Mouse (Mus musculus) lung, postnatal 0 days (tissue): ENCODE data around the gene Hpn. TPM values are rescaled to one million over a fixed set of nuclear protein-coding genes. Genes with fewer than 3 reads are reported as not detected.

ENCODE experiments used
- ATAC-seq: fragments of 200-750 bp; cut with Nextera tagmentation; 2 replicates; pipeline ENCODE4 v1.8.0; 2017; ENCODE audit warnings: moderate library complexity
- DNase-seq: peaks from one replicate; pipeline ENCODE4 v3.0.0-alpha.2; 2016; ENCODE audit warnings: low spot score
- H3K27ac ChIP-seq: fragments of 300-500 bp; sonication (generic); 2 replicates; pipeline ENCODE4 v1.5.1; 2014; ENCODE audit warnings: antibody characterized with exemption, mild to moderate bottlenecking, low read length, mixed read lengths
- H3K27me3 ChIP-seq: fragments of 300-500 bp; sonication (generic); replicated peaks from 2 replicates; pipeline ENCODE4 v1.6.1; 2014; ENCODE audit warnings: low read length, mixed read lengths; ENCODE audit not compliant: insufficient read depth
- H3K36me3 ChIP-seq: fragments of 300-500 bp; sonication (generic); 2 replicates; pipeline ENCODE4 v1.6.1; 2014; ENCODE audit warnings: low read length, mixed read lengths; ENCODE audit not compliant: insufficient read depth
- H3K4me1 ChIP-seq: fragments of 300-500 bp; sonication (generic); 2 replicates; pipeline ENCODE4 v1.6.1; 2014; ENCODE audit warnings: antibody characterized with exemption, low read depth, low read length, mixed read lengths; ENCODE audit not compliant: insufficient read depth
- H3K4me2 ChIP-seq: fragments of 300-500 bp; sonication (generic); replicated peaks from 2 replicates; pipeline ENCODE4 v1.6.1; 2014; ENCODE audit warnings: low read depth, mild to moderate bottlenecking, low read length, moderate library complexity, mixed read lengths
- H3K4me3 ChIP-seq: fragments of 300-500 bp; sonication (generic); 2 replicates; pipeline ENCODE4 v1.5.1; 2014; ENCODE audit warnings: low read depth, low read length
- H3K9ac ChIP-seq: fragments of 300-500 bp; sonication (generic); replicated peaks from 2 replicates; pipeline ENCODE4 v1.6.1; 2014; ENCODE audit warnings: low read depth, mild to moderate bottlenecking
- H3K9me3 ChIP-seq: fragments of 300-500 bp; sonication (generic); 2 replicates; pipeline ENCODE4 v1.6.1; 2016; ENCODE audit warnings: low read length, mixed read lengths
- CTCF ChIP-seq: IDR thresholded peaks from 2 replicates; pipeline ENCODE4 v1.5.1; 2016; ENCODE audit warnings: antibody characterized with exemption, mild to moderate bottlenecking
- EP300 ChIP-seq: IDR thresholded peaks from 2 replicates; pipeline ENCODE4 v1.6.1; 2016; ENCODE audit warnings: antibody characterized with exemption, mild to moderate bottlenecking, control low read depth
- WGBS: fragments of 180-500 bp; shearing (Covaris S2); extraction: QIAGEN DNeasy Blood & Tissue Kit; methylation state at CpG from one replicate; pipeline ENCODE4 v1.1.7; 2014; 5-methylcytosine and 5-hydroxymethylcytosine counted together
- polyA plus RNA-seq: library from polyadenylated mRNA; unstranded; fragments of >200 nt; fragmentation: Nextera tagmentation; extraction: Ambion mirVana; gene quantifications from 2 replicates; pipeline ENCODE4 v1.2.1, GENCODE M21; 2015

Hpn gene
- polyA plus RNA-seq, 1 experiment from 2014 or later, result 20.5 TPM

- DNase-seq, result peak; percentile 58
- Histone ChIP-seq H3K9ac (0 out of 2 replicates have a peak overlapping the region, but pooled peaks have one; percentile 8), H3K4me2 (peak overlapping the region; percentile 45; the same call in 1 of the 2 replicates), H3K9me3 (no peaks in the 10 kb centered on the region), H3K4me3 (no peak overlapping the region), H3K27me3 (no peaks in the 10 kb centered on the region), H3K27ac (peak overlapping the region; percentile 22; the same call in 1 of the 2 replicates), H3K36me3 (no peaks in the 10 kb centered on the region), H3K4me1 (peaks cover 5% of the 10 kb centered on the region)
- TF ChIP-seq CTCF (no peak), EP300 (no peak)
- peak; percentile 79 for ATAC-seq
- 14% methylated on average over 16 of the region's 17 CpGs for WGBS
Observed at GRCm38 (mm10) chr7:31115587-31116043, 525 bp upstream of the Hpn start.

GRCm38 (mm10) chr7:31114646-31115045 is 444 bp downstream of the Hpn start:
- ATAC-seq (peak; percentile 4), DNase-seq (no peak)
- Histone ChIP-seq H3K4me3 (peak overlapping the region; percentile 6; the same call in 1 of the 2 replicates), H3K27me3 (no peaks in the 10 kb centered on the region), H3K36me3 (no peaks in the 10 kb centered on the region), H3K9ac (peak overlapping the region; percentile 6; the same call in 1 of the 2 replicates), H3K9me3 (no peaks in the 10 kb centered on the region), H3K27ac (peak overlapping the region; percentile 22; the same call in 1 of the 2 replicates), H3K4me1 (peaks cover 5% of the 10 kb centered on the region), H3K4me2 (peak overlapping the region; percentile 45)
- 53% methylated on average over 10 of the region's 10 CpGs for WGBS
- TF ChIP-seq CTCF (peak; percentile 57), EP300 (no peak)

- H3K27ac ChIP-seq, result no peak overlapping the region
- no peak overlapping the region for H3K4me2 ChIP-seq
- TF ChIP-seq CTCF, result no peak
- TF ChIP-seq EP300, result no peak
- no peaks in the 10 kb centered on the region for H3K27me3 ChIP-seq
- ATAC-seq (no peak), DNase-seq (no peak)
- WGBS, result 85% methylated on average over 6 of the region's 6 CpGs
- H3K9me3 ChIP-seq, result no peaks in the 10 kb centered on the region
- no peak overlapping the region for H3K9ac ChIP-seq
- H3K4me1 ChIP-seq, result peaks cover 5% of the 10 kb centered on the region
- H3K36me3 ChIP-seq, result no peaks in the 10 kb centered on the region
- H3K4me3 ChIP-seq, result no peak overlapping the region
Observed at GRCm38 (mm10) chr7:31113800-31114199, 1.3 kb downstream of the Hpn start.

- 40% methylated on average over 4 of the region's 4 CpGs for WGBS
- no peak for TF ChIP-seq CTCF
- TF ChIP-seq EP300, result no peak
- ATAC-seq, result no peak
Observed at GRCm38 (mm10) chr7:31112036-31112435, 3.1 kb downstream of the Hpn start.

GRCm38 (mm10) chr7:31110861-31111385 is 4.2 kb downstream of the Hpn start:
- Histone ChIP-seq H3K4me1 (peaks cover 5% of the 10 kb centered on the region), H3K27ac (no peak overlapping the region), H3K36me3 (no peaks in the 10 kb centered on the region), H3K9me3 (no peaks in the 10 kb centered on the region), H3K9ac (no peak overlapping the region), H3K4me2 (no peak overlapping the region), H3K4me3 (no peak overlapping the region), H3K27me3 (no peaks in the 10 kb centered on the region)
- TF ChIP-seq EP300 (no peak), CTCF (no peak)
- ATAC-seq (no peak), DNase-seq (no peak)
- 74% methylated on average over 15 of the region's 15 CpGs for WGBS

More at GRCm38 (mm10) chr7:31112036-31112435, 3.1 kb downstream of the Hpn start:
- Histone ChIP-seq H3K27ac (no peak overlapping the region), H3K4me1 (peaks cover 5% of the 10 kb centered on the region), H3K4me2 (no peak overlapping the region), H3K36me3 (no peaks in the 10 kb centered on the region), H3K4me3 (no peak overlapping the region), H3K9ac (no peak overlapping the region), H3K27me3 (no peaks in the 10 kb centered on the region), H3K9me3 (no peaks in the 10 kb centered on the region)
- DNase-seq, result no peak

- H3K4me3 ChIP-seq, result no peak overlapping the region
- no peak for ATAC-seq
- H3K9me3 ChIP-seq, result no peaks in the 10 kb centered on the region
- WGBS, result 83% methylated on average over 5 of the region's 5 CpGs
- H3K4me2 ChIP-seq, result no peak overlapping the region
- no peaks in the 10 kb centered on the region for H3K36me3 ChIP-seq
- H3K27me3 ChIP-seq, result no peaks in the 10 kb centered on the region
- no peak for TF ChIP-seq EP300
- no peak for TF ChIP-seq CTCF
- no peak overlapping the region for H3K9ac ChIP-seq
- no peak overlapping the region for H3K27ac ChIP-seq
- no peak for DNase-seq
- H3K4me1 ChIP-seq, result no peaks in the 10 kb centered on the region
Observed at GRCm38 (mm10) chr7:31109796-31110195, 5.3 kb downstream of the Hpn start.
